Mouse (Mus musculus) C2C12 (cell line): ENCODE results near the gene Tpk1.

Experiments used
- CTCF ChIP-seq: IDR thresholded peaks from one replicate; pipeline ENCODE4 v1.5.1; 2011; ENCODE audit not compliant: control insufficient read depth, insufficient read depth, insufficient read length
- MAX ChIP-seq: IDR thresholded peaks from one replicate; pipeline ENCODE4 v1.6.1; 2011; ENCODE audit warnings: mild to moderate bottlenecking, control low read depth
- USF1 ChIP-seq: IDR thresholded peaks from one replicate; pipeline ENCODE4 v1.6.1; 2011; ENCODE audit warnings: low read depth, mild to moderate bottlenecking, control low read depth, moderate library complexity

GRCm38 (mm10) chr6:43363917-43364316 lies 302.2 kb downstream of the Tpk1 start:
- TF ChIP-seq CTCF, result no peak
- no peak for TF ChIP-seq MAX
- TF ChIP-seq USF1, result no peak
